Mouse (Mus musculus) heart, embryonic 12.5 days (tissue): ENCODE data around the gene Gal3st1. TPM values are rescaled to one million over a fixed set of nuclear protein-coding genes. Genes with fewer than 3 reads are reported as not detected.
"Not testable (repeated sequence)": the region's sequence is repeated elsewhere in the genome, so short reads cannot be mapped to it uniquely, and the experiment has no call there.

Experiments used
- ATAC-seq: fragments of 200-750 bp; cut with Nextera tagmentation; 2 replicates; pipeline ENCODE4 v1.8.0; 2017; ENCODE audit warnings: moderate TSS enrichment, moderate library complexity; ENCODE audit not compliant: insufficient number of reproducible peaks, low FRiP score
- H3K27ac ChIP-seq: fragments of 300-500 bp; sonication (generic); 2 replicates; pipeline ENCODE4 v1.5.1; 2016; ENCODE audit warnings: mild to moderate bottlenecking, moderate library complexity; ENCODE audit not compliant: poor library complexity, severe bottlenecking
- H3K27me3 ChIP-seq: fragments of 300-500 bp; sonication (generic); replicated peaks from 2 replicates; pipeline ENCODE4 v1.6.1; 2016; ENCODE audit warnings: mild to moderate bottlenecking, moderate library complexity
- H3K36me3 ChIP-seq: fragments of 300-500 bp; sonication (generic); 2 replicates; pipeline ENCODE4 v1.6.1; 2016; ENCODE audit warnings: mild to moderate bottlenecking, moderate library complexity
- H3K4me1 ChIP-seq: fragments of 300-500 bp; sonication (generic); replicated peaks from 2 replicates; pipeline ENCODE4 v1.6.1; 2016; ENCODE audit warnings: mild to moderate bottlenecking
- H3K4me2 ChIP-seq: fragments of 300-500 bp; sonication (generic); 2 replicates; pipeline ENCODE4 v1.6.1; 2016; ENCODE audit warnings: mild to moderate bottlenecking, moderate library complexity
- H3K4me3 ChIP-seq: fragments of 300-500 bp; sonication (generic); 2 replicates; pipeline ENCODE4 v1.5.1; 2016; ENCODE audit warnings: mild to moderate bottlenecking
- H3K9ac ChIP-seq: fragments of 300-500 bp; sonication (generic); 2 replicates; pipeline ENCODE4 v1.6.1; 2016; ENCODE audit warnings: mild to moderate bottlenecking, moderate library complexity
- H3K9me3 ChIP-seq: fragments of 300-500 bp; sonication (generic); replicated peaks from 2 replicates; pipeline ENCODE4 v1.6.1; 2016; ENCODE audit warnings: mild to moderate bottlenecking, moderate library complexity
- WGBS: fragments of 180-500 bp; shearing (Covaris S2); methylation state at CpG from one replicate; pipeline ENCODE4 v1.1.7; 2016; 5-methylcytosine and 5-hydroxymethylcytosine counted together
- polyA plus RNA-seq: library from polyadenylated mRNA; unstranded; fragments of >200 nt; fragmentation: Nextera tagmentation; extraction: Ambion mirVana; gene quantifications from 2 replicates; pipeline ENCODE4 v1.2.1, GENCODE M21; 2016

The Gal3st1 gene
- polyA plus RNA-seq, 1 experiment from 2014 or later: 0.32 TPM

GRCm38 (mm10) chr11:4005220-4005805 is 21.9 kb downstream of the Gal3st1 start:
- no peaks in the 10 kb centered on the region for H3K9me3 ChIP-seq
- no peak overlapping the region for H3K4me3 ChIP-seq
- 46% methylated on average over 5 of the region's 5 CpGs for WGBS
- H3K27ac ChIP-seq: no peak overlapping the region
- no peak overlapping the region for H3K4me2 ChIP-seq
- H3K27me3 ChIP-seq: peaks cover 12% of the 10 kb centered on the region
- no peaks in the 10 kb centered on the region; the same call in 1 of the 2 replicates for H3K4me1 ChIP-seq
- H3K36me3 ChIP-seq: no peaks in the 10 kb centered on the region
- no peak for ATAC-seq
- H3K9ac ChIP-seq: no peak overlapping the region

GRCm38 (mm10) chr11:4006462-4006861 is 23.0 kb downstream of the Gal3st1 start:
- H3K9me3 ChIP-seq: no peaks in the 10 kb centered on the region
- peaks cover 6% of the 10 kb centered on the region; the same call in 1 of the 2 replicates for H3K27me3 ChIP-seq
- no peak overlapping the region for H3K4me2 ChIP-seq
- H3K9ac ChIP-seq: no peak overlapping the region
- H3K4me3 ChIP-seq: no peak overlapping the region
- 76% methylated on average over 3 of the region's 3 CpGs for WGBS
- H3K27ac ChIP-seq: no peak overlapping the region
- no peaks in the 10 kb centered on the region for H3K36me3 ChIP-seq
- no peaks in the 10 kb centered on the region; the same call in 1 of the 2 replicates for H3K4me1 ChIP-seq
- no peak for ATAC-seq

- no peaks in the 10 kb centered on the region for H3K36me3 ChIP-seq
- WGBS: 67% methylated on average over 1 of the region's 1 CpGs
- no peaks in the 10 kb centered on the region for H3K4me1 ChIP-seq
- no peak overlapping the region for H3K4me3 ChIP-seq
- H3K27me3 ChIP-seq: no peaks in the 10 kb centered on the region
- H3K9me3 ChIP-seq: peaks cover 13% of the 10 kb centered on the region
- no peak overlapping the region for H3K9ac ChIP-seq
- no peak overlapping the region for H3K27ac ChIP-seq
- H3K4me2 ChIP-seq: no peak overlapping the region
- no peak for ATAC-seq
These were observed 29.2 kb downstream of the Gal3st1 start for GRCm38 (mm10) chr11:4012616-4013015.

- not testable (repeated sequence) for H3K9ac ChIP-seq, H3K27ac ChIP-seq, H3K36me3 ChIP-seq, H3K27me3 ChIP-seq, H3K4me2 ChIP-seq, H3K4me3 ChIP-seq, ATAC-seq, H3K4me1 ChIP-seq
- peaks cover 13% of the 10 kb centered on the region for H3K9me3 ChIP-seq
- WGBS: 89% methylated on average over 14 of the region's 14 CpGs
These were observed 32.4 kb downstream of the Gal3st1 start for GRCm38 (mm10) chr11:4015796-4016195.

- ATAC-seq: not testable (repeated sequence)
These were observed 38.7 kb downstream of the Gal3st1 start for GRCm38 (mm10) chr11:4022111-4022510.

GRCm38 (mm10) chr11:4023321-4023720 is 39.9 kb downstream of the Gal3st1 start:
- Histone ChIP-seq H3K9me3 (no peaks in the 10 kb centered on the region), H3K27me3 (no peaks in the 10 kb centered on the region), H3K27ac (no peak overlapping the region), H3K4me3 (no peak overlapping the region), H3K9ac (no peak overlapping the region), H3K4me1 (no peaks in the 10 kb centered on the region), H3K4me2 (no peak overlapping the region), H3K36me3 (no peaks in the 10 kb centered on the region)
- WGBS: 51% methylated on average over 2 of the region's 2 CpGs
- ATAC-seq: no peak

More at GRCm38 (mm10) chr11:4022111-4022510, 38.7 kb downstream of the Gal3st1 start:
- H3K27me3 ChIP-seq, H3K9me3 ChIP-seq, H3K4me3 ChIP-seq, H3K4me2 ChIP-seq, H3K36me3 ChIP-seq, H3K9ac ChIP-seq, H3K4me1 ChIP-seq, H3K27ac ChIP-seq: not testable (repeated sequence)
- WGBS: 87% methylated on average over 13 of the region's 13 CpGs

- WGBS: 73% methylated on average over 8 of the region's 8 CpGs
- Histone ChIP-seq H3K4me2 (no peak overlapping the region), H3K4me3 (no peak overlapping the region), H3K9me3 (no peaks in the 10 kb centered on the region), H3K4me1 (no peaks in the 10 kb centered on the region), H3K9ac (no peak overlapping the region), H3K27ac (no peak overlapping the region), H3K36me3 (no peaks in the 10 kb centered on the region), H3K27me3 (peaks cover 13% of the 10 kb centered on the region)
- no peak for ATAC-seq
These were observed 43.6 kb downstream of the Gal3st1 start for GRCm38 (mm10) chr11:4027066-4027465.

GRCm38 (mm10) chr11:4027561-4028334 is 44.3 kb downstream of the Gal3st1 start:
- 64% methylated on average over 9 of the region's 9 CpGs for WGBS
- H3K9me3 ChIP-seq: no peaks in the 10 kb centered on the region

GRCm38 (mm10) chr11:4029343-4029742 is 45.9 kb downstream of the Gal3st1 start:
- no peaks in the 10 kb centered on the region for H3K4me1 ChIP-seq
- no peaks in the 10 kb centered on the region for H3K36me3 ChIP-seq
- no peak for ATAC-seq
- peaks cover 23% of the 10 kb centered on the region for H3K27me3 ChIP-seq
- H3K9me3 ChIP-seq: no peaks in the 10 kb centered on the region
- H3K9ac ChIP-seq: no peak overlapping the region
- H3K27ac ChIP-seq: no peak overlapping the region
- 67% methylated on average over 4 of the region's 4 CpGs for WGBS
- H3K4me2 ChIP-seq: no peak overlapping the region
- H3K4me3 ChIP-seq: no peak overlapping the region

More at GRCm38 (mm10) chr11:4027561-4028334, 44.3 kb downstream of the Gal3st1 start:
- H3K27ac ChIP-seq: no peak overlapping the region
- H3K36me3 ChIP-seq: no peaks in the 10 kb centered on the region
- no peak overlapping the region for H3K4me3 ChIP-seq
- H3K27me3 ChIP-seq: peaks cover 20% of the 10 kb centered on the region
- no peak overlapping the region for H3K4me2 ChIP-seq
- no peak overlapping the region for H3K9ac ChIP-seq
- no peaks in the 10 kb centered on the region for H3K4me1 ChIP-seq
- no peak for ATAC-seq

GRCm38 (mm10) chr11:4031126-4031941 is 47.9 kb downstream of the Gal3st1 start, which contains the start of gene Sec14l4:
TSS of gene Sec14l4 (plus strand) at chr11:4031462.
- Histone ChIP-seq H3K27ac (no peak within 1 kb of the TSS), H3K4me2 (no peak within 1 kb of the TSS), H3K9me3 (no peaks in the 10 kb centered on the region), H3K36me3 (no peaks in the 10 kb centered on the region), H3K9ac (no peak within 1 kb of the TSS), H3K27me3 (peaks cover 23% of the 10 kb centered on the region), H3K4me3 (no peak within 1 kb of the TSS), H3K4me1 (peaks cover 8% of the 10 kb centered on the region; the same call in 1 of the 2 replicates)
- WGBS: 26% methylated on average over 16 of the region's 16 CpGs
- 0 out of 2 replicates have a peak, but pooled peaks have one; percentile 15 for ATAC-seq

- no peaks in the 10 kb centered on the region for H3K9me3 ChIP-seq
- peaks cover 8% of the 10 kb centered on the region; the same call in 1 of the 2 replicates for H3K4me1 ChIP-seq
- no peak overlapping the region for H3K4me2 ChIP-seq
- H3K27ac ChIP-seq: no peak overlapping the region
- H3K4me3 ChIP-seq: no peak overlapping the region
- no peaks in the 10 kb centered on the region for H3K36me3 ChIP-seq
- ATAC-seq: no peak
- H3K27me3 ChIP-seq: peaks cover 23% of the 10 kb centered on the region
- no peak overlapping the region for H3K9ac ChIP-seq
- WGBS: 20% methylated on average over 10 of the region's 12 CpGs
These were observed 48.5 kb downstream of the Gal3st1 start for GRCm38 (mm10) chr11:4031961-4032360.
